Mouse (Mus musculus) right cerebral cortex, postnatal 4 days (tissue): ENCODE measurements around the gene D10Wsu102e.
"Not testable (repeated sequence)": the region's sequence is repeated elsewhere in the genome, so short reads cannot be mapped to it uniquely, and the experiment has no call there.

Experiments
- DNase-seq: peaks from one replicate; pipeline ENCODE4 v3.0.0-alpha.2; 2022

Gene D10Wsu102e

DNA sequence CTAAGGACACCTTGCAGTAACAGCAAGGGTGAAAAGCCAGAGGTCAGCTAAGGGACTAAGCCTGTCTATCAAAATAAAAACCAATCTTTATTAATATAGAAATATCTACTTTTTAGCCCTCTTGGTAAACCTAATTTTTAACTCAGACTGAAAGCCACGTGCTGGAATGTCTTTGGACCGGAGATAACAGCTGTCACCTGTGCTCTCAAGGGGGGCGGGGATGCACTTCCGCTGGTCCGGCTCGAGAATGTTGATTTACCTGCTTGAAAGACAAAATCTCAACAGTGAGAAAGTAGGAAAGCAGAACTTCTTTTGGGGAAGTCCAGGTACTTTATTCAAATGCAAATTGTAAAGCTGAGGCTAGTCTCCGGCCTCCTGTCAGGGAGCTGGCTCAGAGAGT, 40.9 kb downstream of the D10Wsu102e start:
- DNase-seq, result not testable (repeated sequence)

DNA sequence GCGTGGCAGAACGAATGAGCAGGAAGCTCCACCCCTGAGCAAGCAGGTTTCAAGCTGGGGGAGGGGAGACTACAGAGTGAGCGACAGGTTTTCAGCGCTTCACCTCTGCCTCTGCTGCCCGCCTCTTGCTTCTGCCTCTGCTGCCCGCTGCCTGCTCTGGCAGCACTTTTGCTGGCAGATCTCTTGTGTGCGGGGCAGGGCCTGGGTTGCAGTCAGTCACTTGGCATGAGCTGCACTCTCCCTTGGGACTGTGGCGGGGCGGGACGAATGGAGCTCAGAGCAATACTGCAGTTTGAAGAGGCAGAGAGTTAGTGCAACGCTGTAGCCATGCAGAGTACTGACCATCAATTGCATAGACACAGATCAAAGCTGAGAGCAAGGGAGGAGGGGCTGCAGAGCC, 45.0 kb downstream of the D10Wsu102e start:
- DNase-seq, result no peak

DNA sequence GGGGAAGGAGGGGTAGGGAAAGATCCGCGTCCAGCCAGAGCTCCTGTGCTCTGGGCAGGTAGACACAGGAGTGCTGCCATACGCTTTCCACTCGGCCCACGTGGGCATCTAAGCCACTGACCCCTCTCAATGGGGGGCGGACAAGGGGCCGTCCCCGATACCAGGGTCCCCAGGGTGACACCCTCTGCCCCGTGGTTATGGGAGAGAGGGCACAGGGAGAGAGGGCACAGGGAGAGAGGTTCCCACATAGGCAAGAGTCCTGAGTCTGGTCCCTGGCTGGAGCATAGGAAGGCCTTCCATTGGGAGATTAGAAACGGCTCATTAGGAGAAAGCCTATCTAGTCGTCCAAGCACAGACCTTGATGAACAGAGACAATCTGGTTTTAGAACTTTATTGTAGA, 45.7 kb downstream of the D10Wsu102e start:
- DNase-seq, result no peak

DNA sequence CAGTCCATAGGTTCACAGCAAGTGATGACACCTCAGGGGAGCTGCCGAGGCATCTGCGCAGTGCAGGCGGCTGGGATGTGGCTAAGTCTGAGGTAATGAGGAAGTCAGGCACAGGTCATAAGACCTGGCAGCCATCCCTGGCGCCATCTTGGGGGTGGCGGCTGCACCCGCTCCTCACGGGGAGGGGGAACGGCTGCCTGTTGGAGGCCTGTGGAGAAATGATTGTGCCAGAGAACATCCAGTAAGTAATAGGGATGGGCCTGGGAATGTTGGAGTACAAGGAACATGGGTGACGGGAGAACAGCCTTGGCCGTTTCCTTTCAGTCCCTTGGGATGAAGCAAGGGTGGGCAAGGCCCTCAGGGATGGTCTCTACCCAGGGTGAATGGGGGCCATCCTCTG, 47.1 kb downstream of the D10Wsu102e start:
- no peak for DNase-seq

DNA sequence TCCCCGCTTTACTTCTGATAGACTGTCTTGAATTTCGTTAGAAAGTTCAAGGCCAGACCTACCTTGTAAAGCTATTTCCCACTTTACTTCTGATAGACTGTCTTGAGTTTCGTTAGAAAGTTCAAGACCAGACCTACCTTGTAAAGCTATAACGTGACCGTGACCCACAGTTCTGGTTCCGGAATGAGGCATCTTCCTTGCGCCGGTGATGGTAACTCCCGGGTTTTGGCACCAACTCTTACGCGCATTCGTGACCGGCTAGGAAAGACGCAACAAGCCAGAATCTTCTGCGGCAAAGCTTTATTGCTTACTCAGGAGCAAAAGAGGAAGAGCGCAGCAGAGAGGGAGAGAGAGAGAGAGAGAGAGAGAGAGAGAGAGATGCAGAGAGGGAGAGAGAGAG, 58.4 kb downstream of the D10Wsu102e start:
- DNase-seq, result not testable (repeated sequence)

DNA sequence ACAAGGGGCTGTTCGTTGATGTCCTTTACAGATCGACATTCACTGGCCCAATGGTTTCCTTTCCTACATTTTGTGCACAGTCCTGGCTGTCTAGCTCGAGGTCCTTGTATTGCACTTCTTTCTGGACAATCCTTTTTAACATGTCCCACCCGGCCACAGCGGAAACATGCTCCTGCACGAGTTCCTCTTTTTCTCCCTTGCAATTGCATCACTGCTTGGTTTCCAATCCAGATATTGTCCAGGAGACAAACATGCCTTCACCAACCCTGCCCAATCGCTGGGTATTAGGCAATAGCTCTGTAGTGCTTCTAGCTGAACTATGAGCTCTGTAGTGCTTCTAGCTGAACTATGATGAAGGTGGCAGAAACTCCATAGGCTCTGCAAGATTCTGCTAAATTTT, 88.6 kb downstream of the D10Wsu102e start:
- no peak for DNase-seq

DNA sequence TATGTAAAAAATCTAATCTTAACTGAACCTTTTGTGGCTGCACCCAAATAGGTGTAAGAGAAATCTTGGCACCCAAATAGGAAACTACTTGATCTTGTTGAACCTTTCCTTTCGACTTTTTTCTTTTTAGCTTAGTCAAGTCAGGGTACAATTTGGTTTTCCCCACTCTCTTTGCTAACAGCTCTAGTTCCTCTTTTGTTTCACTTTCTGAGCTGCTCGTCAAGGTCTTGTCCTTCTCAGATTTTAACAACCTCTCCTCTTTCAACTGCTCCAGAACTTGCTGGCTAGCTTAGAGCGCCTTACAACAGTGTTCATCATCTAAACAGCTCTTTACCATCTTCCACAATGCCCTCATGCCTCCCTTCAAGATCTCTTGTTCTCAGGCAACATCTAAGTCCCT, 97.5 kb downstream of the D10Wsu102e start:
- DNase-seq, result no peak

DNA sequence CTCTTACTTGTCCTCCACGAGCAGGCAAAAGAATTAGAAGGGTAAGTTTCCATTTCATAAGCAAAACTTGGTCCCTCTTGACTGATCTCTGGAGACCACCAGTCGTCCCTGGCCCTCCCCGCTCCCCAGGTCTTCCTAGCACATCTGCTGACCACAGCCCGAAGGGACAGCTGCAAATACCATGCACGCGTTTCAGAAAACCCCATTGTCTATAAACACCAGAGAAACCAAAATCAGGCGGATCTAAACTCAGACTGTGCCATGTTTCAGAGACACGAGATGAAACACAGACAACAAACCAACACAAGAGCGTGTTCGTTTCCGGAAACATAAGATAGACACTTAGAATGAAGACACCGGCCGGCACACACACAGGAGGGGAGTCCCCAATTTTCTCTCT, 115.2 kb downstream of the D10Wsu102e start:
- no peak for DNase-seq

DNA sequence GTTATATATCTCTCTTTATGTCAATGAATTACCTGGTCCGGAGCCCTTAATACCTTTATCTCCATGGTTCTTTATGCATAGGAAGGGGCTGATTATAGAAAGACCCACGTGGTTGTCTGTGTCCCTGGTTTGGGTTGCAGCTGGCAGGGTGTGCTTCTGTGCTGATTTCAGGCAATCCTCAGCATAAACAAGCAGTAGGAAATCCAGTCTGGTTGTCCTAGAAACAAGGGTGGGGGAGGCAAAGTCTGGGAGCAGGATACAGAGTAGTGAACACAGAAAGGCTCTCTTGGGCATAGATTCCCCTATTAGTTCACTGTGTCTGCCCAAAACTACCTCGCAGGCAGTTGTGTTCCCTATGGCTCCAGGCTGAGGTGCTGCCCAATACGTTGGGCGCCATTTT, 117.3 kb downstream of the D10Wsu102e start:
- DNase-seq, result no peak

DNA sequence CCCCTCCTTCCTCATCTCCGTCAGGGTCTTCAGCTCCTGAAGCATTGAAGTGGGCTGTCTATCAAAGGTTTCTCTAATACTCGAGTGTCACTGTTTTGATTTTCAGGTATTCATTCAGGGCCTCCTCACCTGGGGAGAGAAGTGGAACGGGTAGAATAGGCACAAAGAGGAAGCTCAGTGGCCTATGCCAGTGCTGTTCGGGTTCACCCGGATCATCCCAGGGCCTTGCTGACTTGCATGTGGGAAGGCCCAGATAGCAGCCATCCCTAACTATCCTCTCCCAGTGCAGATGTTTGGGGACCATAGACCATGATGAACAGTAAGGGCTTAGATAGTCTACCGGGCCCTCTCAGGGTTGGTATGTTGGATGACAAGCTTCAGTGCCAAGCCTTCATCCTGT, 130.5 kb downstream of the D10Wsu102e start:
- no peak for DNase-seq

DNA sequence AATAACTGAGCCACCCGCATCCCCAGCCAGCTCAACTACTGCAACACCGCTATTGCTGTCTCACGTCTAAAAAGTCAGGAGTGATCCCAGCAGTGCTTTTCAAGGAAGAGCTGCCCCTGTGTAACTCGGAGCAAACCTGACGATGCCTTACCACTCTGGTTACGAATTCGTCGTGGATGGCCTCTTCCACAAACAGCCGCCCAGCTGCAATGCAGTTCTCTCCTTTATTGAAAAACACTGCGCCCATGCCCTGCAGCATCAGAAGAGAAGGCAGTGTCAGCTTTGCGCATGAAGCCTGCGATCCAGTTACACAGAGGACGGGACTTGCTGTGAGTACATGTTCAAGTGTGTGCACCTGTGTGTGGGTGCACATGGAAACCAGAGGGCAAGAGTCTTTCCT, 137.3 kb downstream of the D10Wsu102e start:
- DNase-seq, result no peak

DNA sequence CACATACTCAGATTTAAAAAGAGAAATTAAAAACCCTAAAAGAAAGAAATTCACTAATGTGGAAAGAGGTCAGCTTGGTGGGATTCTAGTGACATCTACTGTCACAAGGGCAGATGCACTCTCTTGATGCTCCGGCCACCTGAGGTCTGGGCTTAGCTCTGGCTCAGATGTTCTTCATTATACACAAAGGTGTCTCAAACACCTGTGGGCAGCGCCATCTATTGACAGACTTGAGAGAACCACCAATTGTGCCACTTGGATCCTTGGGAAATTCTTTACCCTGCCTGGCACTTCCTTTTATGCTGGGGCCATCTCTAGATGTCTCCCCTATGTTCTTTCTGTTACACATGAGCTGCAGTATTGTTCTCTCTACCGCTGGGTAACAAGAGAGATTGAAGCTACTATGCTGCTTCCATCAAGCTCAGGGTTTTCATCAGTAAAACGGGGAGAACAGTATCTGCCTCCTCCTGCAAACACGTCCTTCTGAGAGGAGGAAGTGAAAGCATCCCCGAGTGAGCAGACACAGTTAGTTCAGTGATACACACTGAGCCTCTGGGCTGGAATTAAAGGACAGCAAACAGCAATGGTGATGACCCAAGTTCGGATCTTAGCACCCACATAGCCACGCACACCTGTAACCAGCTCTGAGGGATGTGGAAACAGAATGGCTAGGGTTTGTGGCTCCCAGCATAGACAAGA, 149.1 kb downstream of the D10Wsu102e start:
- no peak for DNase-seq

DNA sequence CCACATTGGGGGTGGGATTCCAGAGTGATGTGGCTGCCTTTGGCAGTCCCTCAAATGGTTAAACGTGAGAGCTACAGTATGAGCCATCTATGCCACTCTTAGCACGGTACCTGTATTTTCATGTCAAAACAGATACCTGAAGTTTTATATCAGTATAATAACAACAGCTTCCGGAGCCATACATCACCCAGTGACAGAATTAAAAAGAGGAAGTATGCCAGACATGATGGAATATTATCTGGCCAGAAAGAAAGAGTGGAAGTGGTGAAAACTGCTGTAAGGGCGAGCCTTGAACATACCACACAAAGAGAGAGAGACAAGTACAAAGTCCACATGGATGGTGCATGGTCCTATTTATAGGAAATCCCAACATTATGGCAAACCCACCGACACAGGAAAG, 151.3 kb downstream of the D10Wsu102e start:
- no peak for DNase-seq

DNA sequence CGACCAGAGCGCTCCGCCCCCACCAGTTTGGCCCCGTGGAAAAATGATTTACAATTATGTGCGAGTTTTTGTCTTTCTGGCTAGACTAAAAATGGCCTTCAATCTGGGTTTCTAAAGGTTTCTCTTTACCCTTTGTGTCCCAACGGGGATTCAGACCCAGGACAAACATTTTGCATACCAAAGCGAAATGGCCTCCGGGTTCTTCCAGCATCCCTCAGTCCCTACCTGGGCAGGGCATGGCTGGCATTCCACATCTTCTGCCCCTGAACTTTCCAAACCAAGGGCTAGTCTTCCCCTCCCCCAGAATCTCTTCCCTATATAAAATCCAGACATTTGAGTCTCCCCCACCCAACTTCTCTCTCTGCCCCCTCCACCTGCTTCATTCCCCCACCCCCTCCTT, 153.7 kb downstream of the D10Wsu102e start:
- no peak for DNase-seq

DNA sequence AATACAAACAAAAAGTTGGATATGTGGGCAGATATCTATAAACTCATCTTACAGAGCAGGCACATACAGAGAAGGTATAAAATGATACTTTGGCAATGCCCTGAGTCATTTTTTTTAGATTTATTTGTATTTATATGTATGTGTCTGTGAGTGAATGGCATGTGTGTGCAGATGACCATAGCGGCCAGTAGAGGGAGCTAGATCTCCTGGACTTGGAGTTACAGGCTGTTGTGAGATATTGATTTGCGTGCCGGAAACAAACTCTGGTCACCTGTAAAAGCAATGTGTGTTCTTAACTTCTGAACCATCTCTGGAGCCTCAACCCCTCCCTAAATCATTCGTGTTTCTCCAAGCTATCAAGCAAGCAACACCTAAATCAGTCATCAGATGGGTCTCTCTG, 161.0 kb downstream of the D10Wsu102e start:
- DNase-seq, result no peak

DNA sequence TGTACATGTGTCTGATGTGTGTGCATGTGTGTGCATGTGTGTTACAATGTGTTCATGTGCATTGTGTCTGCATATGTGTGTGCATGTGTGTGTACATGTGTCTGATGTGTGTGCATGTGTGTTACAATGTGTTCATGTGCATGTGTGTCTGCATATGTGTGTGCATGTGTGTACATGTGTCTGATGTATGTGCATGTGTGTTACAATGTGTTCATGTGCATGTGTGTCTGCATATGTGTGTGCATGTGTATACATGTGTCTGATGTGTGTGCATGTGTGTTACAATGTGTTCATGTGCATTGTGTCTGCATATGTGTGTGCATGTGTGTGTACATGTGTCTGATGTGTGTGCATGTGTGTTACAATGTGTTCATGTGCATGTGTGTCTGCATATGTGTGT, 164.2 kb downstream of the D10Wsu102e start:
- DNase-seq, result not testable (repeated sequence)

DNA sequence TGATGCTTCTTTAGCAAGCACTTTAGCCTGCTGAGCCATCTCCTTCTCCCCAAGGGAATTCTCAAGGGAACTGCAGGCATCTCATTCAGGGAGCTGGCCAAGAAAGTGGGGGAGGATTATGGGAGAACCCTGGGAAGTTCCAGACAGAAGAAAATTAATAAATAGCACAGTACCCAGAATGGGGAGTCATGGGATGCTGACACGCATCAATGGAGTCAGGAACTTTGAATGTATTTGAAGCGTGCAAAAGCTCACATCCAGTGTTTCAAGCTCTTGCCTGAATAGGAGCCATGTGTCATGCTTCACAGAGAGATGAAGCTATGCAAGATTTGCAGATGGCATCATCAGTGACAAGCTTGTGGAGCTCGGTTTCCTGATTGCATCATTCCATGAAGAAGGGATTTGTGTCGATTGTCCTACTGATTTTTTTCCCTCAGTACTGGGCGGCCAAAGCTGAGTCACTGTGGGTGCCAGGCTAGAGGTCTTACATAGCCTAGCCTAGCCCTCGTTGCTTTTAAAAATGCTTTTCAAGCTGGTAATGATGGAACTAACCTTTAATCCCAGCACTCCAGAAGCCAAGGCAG, 170.5 kb downstream of the D10Wsu102e start:
- no peak for DNase-seq

DNA sequence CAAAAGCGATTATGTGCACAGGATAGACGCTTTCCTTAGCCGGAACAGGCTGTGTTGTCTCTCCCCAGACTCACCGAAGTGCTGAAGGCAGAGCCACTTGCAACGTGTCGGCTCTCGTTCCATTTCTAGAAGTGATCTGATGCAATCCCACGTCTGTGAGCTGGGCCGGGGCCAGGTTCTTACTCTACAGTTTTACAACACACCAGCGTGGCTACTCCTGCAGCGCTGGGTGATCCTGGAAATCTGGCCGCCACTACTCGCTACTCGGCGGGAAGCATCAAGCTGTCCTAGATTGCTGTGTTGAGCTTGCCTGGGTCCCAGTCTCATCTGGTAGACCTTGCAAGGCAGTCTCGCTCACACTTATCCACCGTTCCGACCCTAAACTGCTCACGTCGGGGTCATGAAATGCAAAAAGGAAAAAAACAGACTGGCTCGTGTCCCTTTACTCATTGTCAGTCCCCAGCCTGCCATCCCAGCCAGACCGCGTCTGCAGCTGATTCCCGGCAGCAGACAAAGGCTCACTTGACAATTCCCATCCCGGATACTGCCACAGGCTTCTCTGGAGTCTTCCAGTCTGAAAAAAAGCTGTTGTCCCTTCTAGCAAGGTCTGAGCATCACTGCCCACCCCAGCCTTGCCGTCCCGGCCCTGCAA, 173.4 kb downstream of the D10Wsu102e start:
- peak; percentile 77 for DNase-seq

DNA sequence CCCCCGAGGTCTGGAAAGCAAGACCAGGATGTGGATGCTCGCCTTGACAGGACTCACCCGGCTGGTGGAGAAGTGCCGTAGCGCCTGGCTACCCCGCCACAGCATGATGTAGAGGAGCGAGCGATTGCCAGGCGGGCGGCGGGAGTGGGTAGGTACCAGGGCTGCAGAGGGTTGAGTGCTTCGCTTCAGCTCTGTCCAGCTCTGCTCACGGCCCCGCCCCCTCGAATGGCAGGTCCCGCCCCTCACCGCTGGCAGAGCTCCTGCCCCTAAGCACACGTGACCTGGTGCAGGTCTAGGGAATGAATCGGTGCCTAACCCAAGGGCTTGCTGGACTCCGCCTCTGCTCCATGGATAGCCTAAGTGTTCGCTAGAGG, 173.9 kb downstream of the D10Wsu102e start, which contains the start of gene Aldh1l2:
TSS of gene Aldh1l2 (minus strand) at position 231 of the 374 bp plus-strand sequence.
- peak; percentile 69 for DNase-seq

DNA sequence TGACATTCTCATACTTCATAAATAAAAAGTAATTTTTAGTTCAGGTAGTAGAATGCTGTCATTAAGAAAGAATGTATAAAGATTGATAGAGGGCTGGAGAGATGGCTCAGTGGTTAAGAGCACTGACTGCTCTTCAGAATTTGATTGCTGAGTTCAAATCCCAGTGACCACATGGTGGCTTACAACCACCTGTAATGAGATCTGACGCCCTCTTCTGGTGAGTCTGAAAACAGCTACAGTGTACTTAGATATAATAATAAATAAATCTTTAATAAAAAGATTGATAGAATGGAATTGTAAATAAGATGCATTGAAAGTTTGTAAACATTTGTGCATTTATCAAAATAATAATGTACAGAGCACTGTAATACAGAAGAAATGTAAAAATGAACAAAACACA, 176.4 kb downstream of the D10Wsu102e start:
- DNase-seq, result no peak
